Mouse (Mus musculus) embryonic fibroblast, embryonic 13.5 days (primary cell): ENCODE data around the gene Rspo1.

ENCODE experiments used
- CTCF ChIP-seq: IDR thresholded peaks from 2 replicates; pipeline ENCODE4 v1.5.1; 2011; ENCODE audit warnings: mild to moderate bottlenecking, control low read depth, low read length, moderate library complexity, borderline replicate concordance; ENCODE audit not compliant: insufficient read depth
- POLR2A ChIP-seq: IDR thresholded peaks from 2 replicates; pipeline ENCODE4 v1.6.1; 2011; ENCODE audit warnings: low read depth, mild to moderate bottlenecking, control low read depth, low read length, moderate library complexity

- TF ChIP-seq CTCF (no peak), POLR2A (peak; percentile 97)
Measured at GRCm38 (mm10) chr4:125029891-125030614, 43.8 kb downstream of the Rspo1 start.
